Mouse (Mus musculus) kidney, postnatal 4 days (tissue): ENCODE data around the gene Klhl32.
"Not testable (repeated sequence)": the region's sequence is repeated elsewhere in the genome, so short reads cannot be mapped to it uniquely, and the experiment has no call there.

Experiments used
- DNase-seq, 2 experiments: peaks; one replicate each; pipeline ENCODE4 v3.0.0; 2021; ENCODE audit warnings: mixed read lengths in 2 of 2

Gene Klhl32

DNA sequence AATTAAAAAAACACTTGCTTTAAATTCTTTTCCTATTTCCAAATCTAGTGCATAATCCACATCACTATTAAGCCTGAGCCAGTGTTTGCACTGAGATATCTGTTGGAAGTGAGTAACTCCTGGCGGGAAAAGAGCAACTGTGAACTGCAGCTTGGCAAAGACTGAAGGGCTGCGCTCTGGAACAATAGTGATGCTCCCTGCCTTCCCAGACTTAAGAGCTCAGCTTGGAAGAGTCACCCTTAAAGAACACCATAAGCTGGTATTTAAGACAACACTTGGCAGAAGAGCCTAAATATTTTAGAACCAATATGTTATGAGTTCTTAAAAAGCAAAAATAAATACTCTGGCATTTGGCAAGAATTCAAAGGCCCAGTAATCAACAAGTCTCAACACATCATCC is 55.7 kb downstream of the Klhl32 start:
- no peak for DNase-seq

DNA sequence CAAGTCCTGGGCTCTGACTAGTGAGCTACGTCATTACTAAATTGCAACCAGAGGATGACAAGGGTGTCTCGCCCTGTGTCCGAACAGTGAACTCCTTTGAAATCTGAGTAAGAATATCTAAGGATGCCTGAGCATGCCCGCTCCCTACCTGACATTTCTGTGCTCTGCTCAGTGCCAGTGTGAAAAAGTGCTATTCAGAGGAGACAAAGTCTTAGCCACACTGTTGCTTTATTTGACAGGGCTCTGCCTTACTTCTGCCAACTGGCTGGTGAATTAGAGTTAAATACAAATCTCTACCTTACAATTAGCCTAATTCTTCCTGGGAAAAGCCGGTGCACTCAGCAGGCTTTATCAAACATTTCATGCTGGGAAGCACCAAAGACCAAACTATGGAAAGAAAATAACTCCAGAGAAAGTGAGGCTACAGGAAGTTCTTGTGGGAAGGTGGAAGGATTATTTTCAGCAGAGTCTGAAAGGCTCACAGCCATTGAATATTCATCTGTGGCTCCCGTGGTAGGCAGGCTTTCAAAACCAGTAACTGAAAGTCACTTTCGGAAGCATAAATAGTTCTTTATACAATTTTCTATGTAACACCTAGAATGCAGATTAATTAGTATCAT is 57.1 kb downstream of the Klhl32 start:
- no peak for DNase-seq

DNA sequence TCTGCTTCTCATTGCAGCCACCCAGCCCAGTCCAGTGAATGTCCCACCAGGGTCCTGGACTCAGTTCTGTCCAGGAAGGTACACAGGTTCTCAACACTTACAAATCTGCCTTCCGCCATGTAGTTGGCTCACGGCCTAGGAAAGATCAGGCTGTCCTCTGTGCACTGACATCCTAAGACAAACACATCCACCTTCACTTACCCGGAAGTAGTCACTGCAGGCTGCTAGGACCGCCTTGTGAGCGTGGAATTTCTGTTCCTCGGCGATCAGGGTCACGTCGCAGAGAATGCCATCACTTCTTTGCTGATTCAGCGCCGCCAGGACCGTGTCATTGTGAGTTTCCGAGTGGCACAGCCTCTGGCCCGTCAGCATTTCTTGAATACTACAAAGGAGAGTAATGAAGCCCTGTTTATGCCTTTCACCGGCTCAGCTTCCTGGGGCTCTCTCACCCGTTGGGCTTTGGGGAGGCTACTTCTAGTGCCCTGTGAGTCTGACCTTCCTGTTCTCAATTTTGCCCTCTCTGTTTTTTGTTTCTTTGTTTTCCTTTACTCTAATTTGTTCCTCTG is 58.4 kb downstream of the Klhl32 start:
- DNase-seq, result peak in 1 of 2 experiments; percentile 5

DNA sequence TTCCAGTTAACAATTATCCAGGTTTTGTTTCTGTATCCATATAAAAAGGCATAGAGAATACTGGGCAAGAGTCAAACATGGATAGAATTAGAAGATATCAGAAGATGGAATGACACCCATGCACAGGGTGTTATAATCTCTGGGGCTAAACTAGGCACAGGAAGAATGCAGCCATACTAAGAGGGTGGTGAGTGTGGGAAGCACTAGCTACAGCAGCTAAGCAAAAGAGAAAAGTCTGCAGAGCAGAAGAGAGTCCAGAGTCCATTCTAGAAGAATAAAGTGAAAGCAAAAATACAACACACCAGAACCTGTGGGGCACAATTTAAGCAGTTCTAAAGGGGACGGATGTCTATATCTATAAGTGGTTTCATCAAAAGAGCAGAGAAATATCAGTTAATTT is 61.6 kb downstream of the Klhl32 start:
- DNase-seq, result no peak

DNA sequence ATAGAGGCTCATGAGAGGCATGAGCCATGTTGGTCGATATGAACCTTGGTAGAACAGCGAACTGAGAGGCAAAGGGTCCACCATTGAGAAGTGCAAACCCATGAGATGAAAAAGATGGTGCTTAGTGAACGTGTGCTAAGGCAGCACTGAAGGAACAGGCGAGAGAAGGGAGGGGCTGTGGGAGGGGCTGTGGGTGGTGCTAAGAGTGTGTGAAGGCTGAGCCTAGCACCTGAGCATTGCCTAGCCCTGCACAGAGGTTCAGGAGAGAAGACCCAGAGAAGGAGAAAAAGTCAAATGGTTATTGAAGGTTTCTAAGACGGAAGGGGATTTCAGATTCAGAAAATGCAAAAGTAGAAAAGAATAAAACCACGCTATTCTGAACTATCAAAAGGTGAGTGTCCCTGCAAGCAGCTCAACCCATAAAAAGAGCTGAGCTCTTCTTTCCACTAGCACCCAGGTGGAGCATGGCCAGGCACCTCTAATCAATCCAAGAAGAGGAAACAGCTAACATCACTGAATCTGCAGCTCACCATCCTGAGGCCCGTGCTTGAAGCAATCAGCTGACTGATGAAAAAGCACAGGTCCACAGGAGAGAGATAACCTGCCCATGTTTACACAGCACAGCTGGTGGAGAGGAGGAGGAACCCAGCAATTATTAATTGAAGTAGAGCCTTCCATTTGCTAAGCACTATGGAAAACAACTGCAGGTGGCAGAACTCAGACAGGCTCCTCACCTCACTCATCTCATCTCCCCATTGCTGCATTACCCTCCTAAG is 65.0 kb downstream of the Klhl32 start:
- DNase-seq, result no peak

DNA sequence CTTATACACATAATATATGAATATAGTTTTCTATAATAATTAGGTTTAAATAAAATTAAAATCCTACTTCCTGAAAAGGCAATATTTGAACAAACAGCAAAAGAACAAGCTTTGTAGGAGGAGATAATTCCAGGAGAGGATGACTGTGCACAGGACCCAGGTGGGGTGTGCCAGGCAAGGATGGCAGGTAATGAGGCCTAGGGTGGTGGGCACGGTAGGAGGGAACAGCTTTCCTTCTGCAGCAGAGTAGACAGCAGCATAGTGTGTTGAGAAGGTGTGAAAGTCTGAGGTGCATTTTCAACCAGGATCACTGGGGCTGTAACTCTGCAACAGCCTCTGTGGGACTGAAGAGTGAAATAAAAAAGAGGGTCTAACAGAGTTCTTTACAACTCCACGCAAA is 85.0 kb downstream of the Klhl32 start:
- DNase-seq, result no peak

DNA sequence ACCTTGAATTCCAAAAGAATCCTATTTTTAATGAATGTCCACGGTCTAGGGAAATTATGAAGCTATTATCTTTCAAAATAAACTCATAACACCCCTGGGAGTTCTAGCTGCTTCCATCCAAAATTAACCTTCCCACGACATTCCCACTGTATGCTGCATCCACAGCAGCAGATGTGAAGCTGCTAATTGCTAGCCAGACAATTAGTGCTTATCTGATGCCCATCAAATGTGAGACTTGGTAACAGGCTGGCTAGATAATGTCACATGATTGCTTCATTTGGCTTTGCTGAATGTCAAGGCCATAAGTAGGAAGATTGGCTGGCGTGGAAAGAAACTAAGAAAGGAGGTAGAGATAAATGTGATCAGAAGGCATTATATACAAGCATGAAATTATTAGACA is 85.5 kb downstream of the Klhl32 start:
- DNase-seq, result no peak

DNA sequence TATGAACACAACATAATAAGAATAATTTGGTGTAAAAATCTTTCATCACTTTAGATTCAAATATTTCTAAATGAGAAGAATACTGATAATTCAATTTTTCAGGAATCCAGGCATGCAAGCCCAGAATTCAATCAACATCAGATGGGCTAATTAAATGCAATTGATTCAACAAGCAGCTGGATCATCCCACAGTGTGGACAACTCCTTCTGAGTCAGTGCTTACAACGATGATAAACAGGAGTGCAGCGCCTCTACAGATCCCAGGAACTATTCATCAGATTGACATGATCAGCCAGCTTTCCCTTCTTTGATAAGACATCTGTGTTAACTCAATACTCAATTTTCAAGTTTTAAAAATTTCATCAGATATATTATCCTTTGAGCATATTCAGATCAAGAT is 86.4 kb downstream of the Klhl32 start:
- DNase-seq, result no peak

DNA sequence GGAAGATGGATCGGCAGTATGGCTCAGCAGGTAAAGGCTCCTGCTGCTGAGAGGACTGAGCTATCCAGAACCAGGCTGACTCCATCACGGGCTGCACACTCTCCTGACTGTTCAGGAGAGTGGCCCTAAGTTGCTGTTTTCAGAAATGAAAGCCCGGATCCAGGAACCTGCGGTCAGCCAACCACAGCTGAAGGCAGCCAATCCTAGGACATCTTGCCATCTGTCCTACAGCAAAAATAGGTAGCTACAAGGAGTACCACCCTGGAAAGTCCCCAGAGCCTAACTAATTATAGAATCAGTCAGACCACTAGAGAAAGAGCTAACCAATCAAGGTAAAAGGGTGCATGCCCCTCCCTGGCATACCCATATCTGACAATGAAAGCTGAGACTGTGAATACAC is 87.5 kb downstream of the Klhl32 start:
- DNase-seq, result no peak

DNA sequence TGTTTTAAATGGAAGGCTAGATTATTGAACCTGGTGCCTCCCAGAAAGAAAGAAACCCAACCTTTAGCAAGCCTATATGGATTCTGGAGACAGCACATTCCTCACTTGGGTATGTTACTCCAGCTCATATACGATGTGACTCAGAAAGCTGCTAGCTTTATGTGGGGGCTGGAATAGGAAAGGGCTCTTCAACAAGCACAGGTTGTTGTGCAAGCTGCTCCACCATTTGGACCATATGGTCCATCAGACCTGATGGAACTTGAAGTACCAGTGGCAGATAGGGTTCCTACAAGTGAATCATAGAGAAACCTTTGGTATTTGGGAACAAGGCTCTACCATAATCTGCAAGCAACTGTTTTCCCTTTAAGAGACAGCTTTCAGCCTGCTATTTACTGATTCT is 92.0 kb downstream of the Klhl32 start:
- DNase-seq, result no peak

DNA sequence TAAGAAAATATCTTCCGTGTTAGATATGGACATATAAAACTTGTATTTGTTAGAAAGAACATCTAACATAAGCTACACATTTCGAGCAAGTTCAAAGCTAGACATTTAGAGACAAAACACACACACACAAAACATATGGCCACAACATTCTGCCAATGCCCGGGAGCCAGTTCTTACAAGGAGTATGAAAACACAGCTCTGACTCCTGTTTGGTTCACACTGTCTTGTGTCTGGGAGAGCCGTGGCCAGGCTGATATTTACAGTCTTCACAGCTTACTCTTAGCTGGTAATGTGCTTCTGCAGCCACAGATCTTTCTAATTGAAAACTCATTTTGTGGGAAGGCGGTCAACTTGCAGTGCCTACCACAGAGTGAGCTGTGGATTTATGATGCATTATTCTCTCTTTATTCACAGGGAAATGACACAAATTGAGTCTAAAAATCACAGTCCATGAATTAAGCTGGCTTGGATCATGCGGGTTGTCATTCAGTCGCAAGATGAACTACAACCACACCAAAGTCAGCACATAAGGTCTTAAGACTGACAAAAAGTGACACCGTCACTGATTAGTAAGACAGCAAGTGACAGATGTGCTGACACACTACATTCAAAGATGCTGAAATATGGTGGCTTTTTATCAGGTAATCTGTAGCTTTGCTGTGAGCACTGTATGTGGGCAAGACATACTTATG is 98.3 kb downstream of the Klhl32 start:
- DNase-seq, result no peak

DNA sequence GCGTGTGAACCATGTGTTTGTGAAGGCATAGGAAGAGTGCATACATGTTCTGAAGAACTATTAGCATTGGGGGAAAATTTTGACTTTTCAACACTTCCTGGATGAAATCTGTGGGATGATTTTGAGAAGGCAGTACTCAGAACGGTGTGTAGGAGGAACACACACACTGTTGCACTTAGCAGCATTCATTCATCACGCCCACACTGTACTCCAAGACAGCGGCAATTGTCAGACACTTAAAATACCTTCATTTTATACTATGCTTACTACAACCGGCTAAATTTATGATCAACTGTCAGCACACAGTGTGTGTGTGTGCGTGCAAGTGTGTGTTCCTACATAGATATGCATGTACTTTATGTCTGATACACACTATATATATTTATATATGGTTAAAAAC is 113.8 kb downstream of the Klhl32 start:
- DNase-seq, result no peak

DNA sequence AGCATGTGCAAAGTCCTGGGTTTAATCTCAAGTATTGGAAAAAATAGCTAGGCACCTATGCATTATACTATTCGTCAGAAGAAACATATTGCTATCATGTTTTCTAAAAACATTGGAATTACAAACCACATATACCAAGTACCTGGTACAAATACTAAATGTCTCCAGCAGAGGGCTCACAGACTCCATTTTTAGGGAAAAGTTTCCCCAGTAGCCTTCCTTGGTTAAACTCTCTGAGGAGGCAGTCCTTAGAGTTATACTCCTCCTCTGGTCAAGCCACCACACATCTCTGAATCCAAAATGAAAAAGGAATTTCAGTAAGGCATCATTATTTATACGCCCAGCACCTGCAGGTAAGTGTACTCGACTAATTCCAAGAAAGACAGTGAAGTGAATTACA is 130.1 kb downstream of the Klhl32 start:
- DNase-seq, result peak; percentile 41 to 60

DNA sequence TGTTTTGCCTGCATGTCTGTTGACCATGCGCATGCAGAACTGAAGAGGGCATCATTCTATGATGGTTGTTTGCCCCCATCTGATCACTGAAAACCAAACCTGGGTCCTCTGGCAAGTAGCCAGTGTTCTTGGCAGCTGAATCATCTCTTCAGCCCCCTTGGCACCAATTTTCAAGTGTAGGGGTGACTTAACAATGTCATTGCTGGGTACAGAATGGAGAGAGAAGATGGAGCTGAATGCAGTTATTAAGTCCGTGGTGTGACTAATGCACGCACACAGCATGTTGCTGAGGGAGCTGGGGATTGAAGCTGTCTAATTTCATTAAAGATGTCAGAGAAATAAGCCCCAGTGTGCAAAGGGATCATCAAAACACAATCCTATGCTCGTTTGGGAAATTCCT is 135.4 kb downstream of the Klhl32 start:
- no peak for DNase-seq

DNA sequence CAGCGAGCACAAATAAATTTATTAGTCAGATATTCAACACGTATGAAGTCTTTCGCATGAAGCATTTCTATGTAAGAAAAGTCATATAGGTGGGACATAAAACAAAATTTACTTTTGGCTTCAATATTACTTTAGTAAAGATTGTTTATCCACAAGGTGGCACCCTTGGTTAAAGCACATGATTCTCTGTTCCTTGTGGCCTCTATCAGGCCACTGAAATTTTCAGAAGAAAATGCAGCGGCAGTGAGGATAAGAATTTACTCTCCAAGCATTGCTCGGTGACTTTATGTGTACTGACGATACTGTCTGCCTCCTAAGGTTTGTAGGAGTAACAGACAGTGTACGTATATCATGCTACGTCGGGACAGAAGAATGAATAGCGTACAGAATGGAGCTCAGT is 136.6 kb downstream of the Klhl32 start:
- DNase-seq, result no peak

DNA sequence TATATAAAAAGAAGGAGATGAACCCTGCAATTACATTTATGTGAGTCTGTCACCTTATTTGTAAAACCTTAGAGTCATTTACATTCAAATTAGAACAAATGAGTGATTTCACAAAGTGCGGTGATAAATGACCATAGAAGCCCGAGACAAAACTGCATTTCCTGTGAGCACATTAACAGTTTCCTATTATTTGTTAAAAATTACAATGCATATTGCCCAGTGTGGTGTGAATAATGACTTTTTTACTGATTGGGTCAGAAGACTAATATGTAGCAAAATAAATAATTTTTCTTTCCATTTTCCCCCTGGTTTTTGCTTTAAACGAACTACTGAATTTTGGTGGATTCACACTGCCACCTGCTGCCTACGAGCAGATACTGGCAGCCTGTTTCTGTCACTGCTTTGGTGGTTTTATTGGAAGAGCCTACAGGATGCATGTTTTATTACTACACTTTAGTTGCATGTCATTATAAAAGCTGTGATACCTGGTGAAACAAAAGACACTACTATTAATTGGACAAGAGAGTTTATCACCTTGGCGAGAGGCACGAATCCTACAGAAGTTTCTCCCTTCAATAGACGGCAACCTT is 152.3 kb downstream of the Klhl32 start:
- peak; percentile 16 to 31 for DNase-seq

DNA sequence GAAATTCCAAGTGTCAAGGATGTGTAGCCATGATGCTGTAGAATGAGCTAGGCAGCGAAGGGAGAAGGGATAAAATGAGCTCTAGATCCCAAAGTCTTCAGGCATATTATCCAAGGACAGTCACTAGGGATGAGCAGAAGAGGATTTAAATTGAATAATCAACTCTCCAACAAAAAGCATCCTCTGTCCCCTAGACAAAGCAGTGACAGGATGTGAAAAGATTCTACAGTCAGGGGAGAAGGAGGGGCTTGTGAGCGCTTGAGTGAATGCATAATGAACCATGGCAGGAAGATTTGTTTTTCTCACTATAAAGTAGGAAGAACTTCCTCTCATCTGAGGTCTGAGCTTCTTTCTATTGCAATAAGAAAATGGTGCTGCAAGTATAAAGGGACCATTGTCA is 170.8 kb downstream of the Klhl32 start:
- no peak for DNase-seq

DNA sequence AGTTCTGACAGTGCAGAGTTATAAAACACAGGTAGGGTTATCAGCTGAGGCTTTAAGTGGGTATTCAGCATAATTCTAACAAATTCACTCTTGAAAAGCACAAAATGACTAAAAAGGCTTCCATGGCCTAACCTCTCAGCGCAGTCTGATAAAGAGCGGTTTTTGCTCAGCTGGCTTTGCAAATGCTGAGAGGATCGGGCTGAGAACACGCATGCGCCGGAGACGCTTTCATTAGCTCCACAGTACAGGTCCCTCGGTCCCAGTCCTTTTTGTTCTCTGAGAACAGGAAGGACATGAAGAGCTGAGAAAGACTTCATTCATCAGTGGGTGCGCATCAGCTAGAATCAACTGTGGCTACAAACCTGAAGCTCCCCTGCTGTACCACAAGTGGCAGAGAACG is 180.9 kb downstream of the Klhl32 start:
- no peak for DNase-seq

DNA sequence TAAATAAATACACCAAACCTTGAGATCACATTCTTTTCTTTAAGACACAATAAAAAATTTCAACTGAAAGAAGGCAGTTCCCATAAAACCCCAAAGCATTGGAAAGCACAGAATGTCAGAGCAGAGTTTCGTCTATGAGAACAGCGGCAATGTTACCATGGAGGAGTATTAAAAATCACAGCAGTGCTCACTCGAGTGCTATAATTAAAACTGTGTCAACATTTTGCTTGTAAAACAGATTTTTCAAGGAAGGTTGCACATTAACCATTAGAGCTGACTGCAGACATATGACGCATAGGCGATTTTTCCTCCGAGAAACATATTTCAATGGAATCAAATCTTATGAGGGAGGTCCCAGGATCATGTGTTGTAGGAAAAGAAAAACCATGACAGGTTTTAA is 191.7 kb downstream of the Klhl32 start:
- DNase-seq, result no peak

DNA sequence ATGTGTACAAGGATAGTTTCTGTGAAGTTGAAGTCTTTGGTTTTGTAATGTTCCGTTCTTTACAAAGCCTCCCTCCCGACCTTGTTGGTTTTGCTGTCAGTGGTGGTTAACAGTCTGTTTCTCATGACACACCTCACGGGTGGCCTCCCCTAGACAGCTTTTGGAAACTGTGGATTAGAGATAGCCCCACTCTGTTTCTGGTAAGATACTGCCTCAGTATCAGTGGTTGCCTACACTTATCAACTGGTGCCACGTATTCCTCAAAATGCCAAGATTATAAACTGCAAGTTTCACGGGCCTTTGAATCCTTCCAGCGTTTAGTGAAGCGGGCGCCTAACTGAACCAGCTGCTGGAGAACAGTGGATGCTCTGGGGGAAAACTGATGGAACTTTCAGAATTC is 206.2 kb downstream of the Klhl32 start:
- DNase-seq, result not testable (repeated sequence)

DNA sequence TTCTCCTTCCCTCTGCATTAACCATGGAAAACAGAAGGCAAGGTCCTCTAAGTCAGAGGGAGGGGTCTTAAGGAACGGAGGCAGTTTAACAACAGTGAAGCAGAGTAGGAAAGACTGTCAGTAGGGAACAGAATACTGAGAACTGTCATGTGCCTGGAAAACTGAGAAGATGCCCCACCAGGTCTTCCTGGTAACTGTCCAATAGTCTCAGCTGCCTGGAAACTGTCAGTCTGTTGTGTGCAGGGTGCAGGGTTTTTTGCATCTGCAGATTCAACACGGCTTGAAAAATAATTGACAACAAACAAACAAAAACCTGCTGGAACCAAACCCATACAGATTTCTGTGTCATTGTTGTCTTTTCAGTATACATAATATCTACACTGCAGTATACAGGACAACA is 208.6 kb downstream of the Klhl32 start:
- no peak for DNase-seq

DNA sequence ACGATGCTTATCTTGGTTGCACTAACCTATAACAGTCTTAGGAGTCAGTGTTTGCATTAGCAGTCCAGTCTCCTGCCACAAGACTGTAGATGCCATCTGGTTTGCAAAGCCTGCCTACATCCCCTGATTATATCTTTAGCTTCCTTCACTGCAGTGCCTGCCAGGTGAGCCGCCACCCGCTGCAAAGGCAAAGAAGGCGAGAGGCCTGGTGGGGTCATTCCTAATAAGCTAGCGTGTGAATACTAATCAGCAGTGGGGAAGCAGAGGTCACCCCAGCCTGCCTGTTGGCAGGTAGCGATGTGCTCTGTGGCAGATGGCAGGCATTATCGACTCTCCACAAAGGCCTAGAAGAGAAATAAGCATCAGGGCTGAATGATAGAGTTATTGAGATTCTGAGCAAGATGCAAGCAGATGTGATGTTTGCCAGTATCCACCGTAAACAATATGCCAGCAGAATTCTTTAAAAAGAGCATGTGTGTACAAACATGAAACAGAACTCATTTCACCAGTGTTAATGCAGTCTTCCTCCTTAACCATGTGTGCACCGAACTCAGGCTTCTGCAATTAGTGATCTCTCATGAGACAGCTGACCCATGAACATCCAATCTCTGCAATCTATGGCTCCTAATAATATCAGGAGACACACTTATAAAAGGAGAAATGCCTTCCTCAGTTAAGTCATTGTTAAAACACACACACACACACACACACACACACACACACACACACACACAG is 219.6 kb downstream of the Klhl32 start:
- peak in 1 of 2 experiments; percentile 4 for DNase-seq

DNA sequence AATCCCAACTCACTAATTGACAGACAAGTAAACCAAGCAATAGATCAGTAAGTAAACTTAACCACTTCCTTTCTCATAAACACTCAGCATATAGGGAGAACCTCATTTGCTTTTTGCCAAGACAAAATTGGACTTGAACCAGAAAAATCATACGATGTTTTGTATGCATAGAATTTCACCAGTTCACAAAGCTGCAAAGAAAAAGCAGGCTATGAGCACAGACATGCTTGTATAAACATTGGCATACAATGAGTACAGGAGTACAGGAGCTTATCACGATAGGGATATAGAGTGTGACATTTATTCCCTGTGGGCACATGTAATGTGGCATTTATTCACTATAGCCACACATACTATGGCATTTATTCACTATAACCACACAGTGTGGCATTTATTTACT is 220.5 kb downstream of the Klhl32 start:
- no peak for DNase-seq
